Mouse (Mus musculus): Measurements from ENCODE around the gene Rapgef1.
"Not testable (repeated sequence)": the region's sequence is repeated elsewhere in the genome, so short reads cannot be mapped to it uniquely, and the experiment has no call there.

The Rapgef1 gene

DNA sequence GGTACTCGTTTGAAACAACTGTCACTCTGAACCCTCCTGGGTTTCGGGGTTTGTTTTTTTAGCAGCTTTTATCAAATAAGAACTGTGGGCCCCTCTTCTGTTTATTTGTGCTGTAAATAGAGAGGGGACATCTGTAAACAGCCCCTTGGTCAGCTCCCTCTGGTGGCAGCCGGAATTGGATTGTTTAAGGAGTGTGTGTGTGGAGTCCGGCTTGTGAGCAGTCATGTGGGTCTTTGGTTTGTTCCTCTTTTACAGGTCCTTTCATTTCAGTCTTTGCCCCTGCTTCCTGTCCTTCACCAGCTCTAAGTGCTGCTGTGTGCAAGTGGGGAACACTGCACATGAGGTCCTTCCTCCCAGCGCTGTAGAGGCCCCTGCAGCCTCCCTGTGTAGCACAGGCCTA lies 119.8 kb downstream of the Rapgef1 start:
- no peak for DNase-seq (ENCODE audit: inconsistent ontology term)

DNA sequence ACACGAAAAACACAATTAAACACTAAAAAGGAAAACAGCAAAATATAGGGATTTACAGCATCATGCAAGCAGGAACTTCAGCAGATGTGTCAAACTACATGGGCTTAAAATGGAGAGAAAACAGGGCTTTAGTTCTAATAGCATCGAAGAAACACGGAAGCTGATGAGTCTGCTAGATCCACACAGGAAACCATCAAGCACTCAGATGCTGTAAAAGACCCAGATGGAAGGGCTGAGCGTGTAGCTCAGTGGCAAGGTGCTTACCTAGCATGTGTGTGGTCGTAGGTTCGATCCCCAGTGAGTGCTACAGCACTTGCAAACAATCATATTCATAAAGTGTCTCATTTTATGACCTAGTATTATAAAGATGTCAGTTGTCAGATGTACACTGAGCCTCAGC lies 121.7 kb downstream of the Rapgef1 start:
- no peak for DNase-seq (ENCODE audit: inconsistent ontology term)

GRCm38 (mm10) chr2:29744256-29744655 lies 124.7 kb downstream of the Rapgef1 start:
- no peak for DNase-seq (ENCODE audit: inconsistent ontology term)

GRCm38 (mm10) chr2:29747188-29747782 lies 127.8 kb downstream of the Rapgef1 start:
- DNase-seq (ENCODE audit: inconsistent ontology term): no peak

GRCm38 (mm10) chr2:29747852-29748251 lies 128.3 kb downstream of the Rapgef1 start:
- DNase-seq (ENCODE audit: inconsistent ontology term): no peak

GRCm38 (mm10) chr2:29748499-29748898 lies 129.0 kb downstream of the Rapgef1 start:
- no peak for DNase-seq (ENCODE audit: inconsistent ontology term)

DNA sequence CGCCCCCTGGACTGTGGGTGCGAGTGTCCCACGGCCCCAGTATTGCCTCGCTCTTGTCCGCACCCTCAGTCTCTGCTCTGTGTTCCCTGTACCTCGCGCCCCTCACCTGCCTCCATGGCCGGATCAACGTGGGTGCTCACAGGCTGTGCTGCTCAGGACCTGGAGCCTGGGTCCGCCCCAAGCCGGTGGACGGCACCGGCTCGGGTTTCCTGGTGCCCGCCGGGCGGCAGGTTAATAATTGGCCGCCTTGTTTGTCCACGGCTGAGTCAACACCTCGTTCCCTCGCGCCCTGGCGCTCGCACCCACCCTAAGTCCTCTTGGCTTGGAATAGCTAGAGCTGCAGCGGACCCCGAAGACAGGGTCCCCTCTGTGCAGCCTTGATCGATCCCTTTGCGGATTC lies 132.0 kb downstream of the Rapgef1 start, which contains the start of gene Gm13420:
Gm13420 (minus strand) TSS at position 189 of the 400 bp plus-strand sequence.
- DNase-seq (ENCODE audit: inconsistent ontology term): peak; percentile 19

- no peak for DNase-seq (ENCODE audit: inconsistent ontology term)
Observed at GRCm38 (mm10) chr2:29752397-29752796, 132.9 kb downstream of the Rapgef1 start.

DNA sequence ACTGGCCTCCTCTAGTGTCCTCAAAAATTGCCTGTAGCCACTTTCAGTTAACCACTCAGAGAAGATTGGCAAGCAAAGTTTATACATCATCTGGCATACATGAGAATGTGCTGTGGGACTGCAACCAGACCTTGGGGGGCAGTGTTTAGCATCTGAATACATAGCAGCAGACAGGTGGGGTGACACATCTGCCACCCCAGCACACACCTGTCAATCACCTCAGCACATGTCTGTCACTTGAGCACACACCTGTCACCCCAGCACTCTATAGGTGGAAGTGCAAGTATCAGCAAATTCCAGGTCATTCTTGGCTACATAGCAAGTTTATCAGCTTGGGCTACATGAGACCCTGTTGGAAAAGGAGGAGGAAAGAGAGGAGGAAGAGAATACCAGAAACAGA lies 136.2 kb downstream of the Rapgef1 start:
- DNase-seq (ENCODE audit: inconsistent ontology term): no peak

- peak; percentile 40 for DNase-seq (ENCODE audit: inconsistent ontology term)
Observed at GRCm38 (mm10) chr2:29764831-29765230, 145.3 kb downstream of the Rapgef1 start.

- DNase-seq (ENCODE audit: inconsistent ontology term): no peak
Observed at GRCm38 (mm10) chr2:29767976-29768709, 148.6 kb downstream of the Rapgef1 start.

- DNase-seq (ENCODE audit: inconsistent ontology term): no peak
Observed at GRCm38 (mm10) chr2:29768901-29769300, 149.4 kb downstream of the Rapgef1 start.

DNA sequence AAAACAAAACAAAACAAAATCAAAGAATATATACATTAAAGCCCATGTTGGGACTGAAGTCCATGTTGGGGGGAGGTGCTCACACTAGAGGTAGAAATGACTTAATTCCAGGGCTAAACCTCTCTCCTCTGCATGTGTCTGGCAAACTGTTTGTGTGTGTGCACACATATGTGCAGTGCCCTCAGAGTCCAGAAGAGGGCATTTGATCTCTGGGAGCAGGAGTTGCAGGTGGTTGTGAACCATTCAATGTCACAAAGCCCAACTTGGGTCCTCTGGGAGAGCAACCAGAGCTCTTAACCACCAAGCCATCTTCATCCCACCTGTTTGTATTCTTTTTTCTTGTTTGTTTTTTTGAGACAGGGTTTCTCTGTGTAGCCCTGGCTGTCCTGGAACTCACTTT lies 150.6 kb downstream of the Rapgef1 start:
- no peak for DNase-seq (ENCODE audit: inconsistent ontology term)

DNA sequence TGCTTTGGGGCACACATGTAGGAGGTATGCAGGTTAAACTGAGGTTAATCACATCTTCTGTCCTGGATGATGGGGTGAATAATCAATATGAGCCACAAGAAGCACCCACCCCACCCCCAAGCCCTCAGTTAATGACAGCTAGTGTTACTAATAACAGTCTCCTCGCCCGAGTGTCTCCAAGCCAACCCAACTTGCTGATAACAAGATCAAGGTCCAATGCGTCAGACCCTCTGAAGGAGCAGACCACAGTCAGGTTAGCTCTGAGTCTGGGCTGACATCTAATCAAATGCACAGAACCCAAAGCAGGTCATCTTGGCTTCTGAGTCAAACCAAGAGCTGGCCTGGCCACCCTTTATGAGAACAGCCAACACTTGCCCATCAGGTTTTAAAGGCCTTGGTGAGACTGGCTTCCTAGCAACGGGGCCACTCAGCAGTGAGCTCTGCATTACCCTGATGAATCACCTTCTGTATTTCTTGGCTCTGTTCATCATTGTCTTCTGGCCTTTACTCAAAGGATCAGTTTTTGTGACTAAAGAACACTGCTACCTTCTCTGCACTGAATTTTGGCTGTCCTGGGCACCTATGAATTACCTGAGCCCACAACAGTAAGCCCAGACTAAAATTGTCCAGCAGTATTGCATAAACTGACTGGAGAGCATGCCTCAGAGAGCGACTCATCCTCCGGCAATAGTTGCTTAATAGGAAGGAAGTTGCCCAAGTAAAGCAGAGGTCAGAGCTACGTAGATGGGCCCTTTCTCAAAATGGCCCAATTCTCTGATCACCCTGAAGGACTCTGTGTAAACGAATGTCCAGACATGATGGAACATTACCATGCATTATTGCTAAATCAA lies 152.3 kb downstream of the Rapgef1 start:
- DNase-seq (ENCODE audit: inconsistent ontology term): peak; percentile 46

GRCm38 (mm10) chr2:29773323-29773722 lies 153.8 kb downstream of the Rapgef1 start:
- no peak for DNase-seq (ENCODE audit: inconsistent ontology term)

DNA sequence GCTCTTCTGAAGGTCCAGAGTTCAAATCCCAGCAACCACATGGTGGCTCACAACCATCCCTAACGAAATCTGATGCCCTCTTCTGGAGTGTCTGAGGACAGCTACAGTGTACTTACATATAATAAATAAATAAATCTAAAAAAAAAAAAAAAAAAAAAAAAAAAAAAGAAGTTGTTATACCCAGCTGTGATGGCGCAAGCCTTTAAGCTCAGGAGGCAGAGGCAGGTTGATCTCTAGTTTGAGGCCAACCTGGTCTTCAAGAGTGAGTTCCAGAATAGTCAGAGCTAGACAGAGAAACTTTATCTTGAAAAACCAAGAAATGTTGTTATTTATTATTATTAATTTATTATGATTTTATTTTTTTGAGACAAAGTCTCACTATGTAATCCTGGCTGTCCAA lies 161.7 kb downstream of the Rapgef1 start:
- not testable (repeated sequence) for DNase-seq (ENCODE audit: inconsistent ontology term)

DNA sequence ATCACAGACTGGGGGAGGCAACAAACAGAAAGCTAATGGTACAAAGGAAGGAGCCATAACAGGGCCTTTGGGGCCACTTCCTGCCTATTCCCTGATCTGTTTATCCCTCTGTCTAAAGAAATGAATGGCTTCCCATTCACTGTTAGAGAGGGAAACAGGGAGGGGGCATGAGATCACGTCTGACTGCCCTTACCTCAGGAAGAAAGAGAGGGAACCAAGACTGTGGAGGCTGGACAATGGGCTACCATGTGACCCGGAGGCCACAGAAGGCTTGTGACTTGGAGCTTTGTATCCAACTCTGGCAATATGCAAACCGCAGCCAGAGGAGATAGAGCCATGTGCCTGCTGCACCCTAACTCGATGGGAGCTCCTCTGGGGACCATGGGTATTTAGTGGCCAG lies 164.8 kb downstream of the Rapgef1 start:
- no peak for DNase-seq (ENCODE audit: inconsistent ontology term)

GRCm38 (mm10) chr2:29787104-29787917 lies 167.8 kb downstream of the Rapgef1 start, which contains the start of gene Coq4:
Gene Coq4 (plus strand): TSS chr2:29787493.
- DNase-seq (ENCODE audit: inconsistent ontology term): peak; percentile 91

DNA sequence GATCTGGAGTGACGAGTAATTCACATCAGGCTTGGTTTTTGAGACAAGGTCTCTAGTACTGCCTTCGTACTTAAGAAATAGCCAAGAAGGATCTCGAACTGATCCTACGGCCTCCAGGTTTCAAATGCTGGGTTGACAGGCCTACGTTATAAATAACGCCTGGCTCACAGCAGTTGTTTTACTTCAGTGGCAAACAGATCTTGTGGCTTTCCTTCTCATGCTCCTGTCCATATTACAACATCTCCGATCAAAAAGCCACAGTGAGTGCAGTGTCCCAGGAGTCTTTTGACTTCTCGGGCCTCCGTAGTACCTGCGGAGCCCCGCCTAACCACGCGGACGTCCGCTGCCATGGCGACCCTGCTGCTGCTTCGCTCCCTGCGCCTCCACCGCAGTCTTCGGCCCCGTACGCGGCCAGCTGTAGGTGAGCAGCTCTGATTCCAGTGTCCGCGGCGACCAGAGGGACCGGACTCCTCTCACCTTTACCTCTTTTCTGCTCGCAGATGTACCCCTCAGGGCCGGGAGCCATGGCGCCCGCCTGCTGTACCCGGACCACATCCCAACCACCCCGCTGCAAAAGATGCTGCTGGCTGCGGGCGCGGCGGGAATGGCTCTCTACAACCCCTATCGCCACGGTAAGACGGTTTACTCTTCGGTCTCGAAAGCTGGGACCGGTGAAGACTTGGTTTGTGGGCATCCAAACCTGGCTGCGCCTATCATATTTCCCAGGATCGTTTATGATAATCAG lies 168.6 kb downstream of the Rapgef1 start, which contains the start of gene Trub2:
Trub2 (minus strand) TSS at position 566 of the 745 bp plus-strand sequence.
- peak; percentile 86 for DNase-seq (ENCODE audit: inconsistent ontology term)
